Mouse (Mus musculus) liver, embryonic 11.5 days (tissue): Measurements from ENCODE around the gene Gmeb2. TPM values are rescaled to one million over a fixed set of nuclear protein-coding genes. Genes with fewer than 3 reads are reported as not detected.
A peak's percentile ranks its signal among the peaks of the same experiment; 100 is the strongest.

Experiments used
- ATAC-seq: fragments of 200-750 bp; cut with Nextera tagmentation; replicated peaks from 2 replicates; pipeline ENCODE4 v1.8.0; 2017; ENCODE audit warnings: moderate number of reproducible peaks, mild to moderate bottlenecking, moderate TSS enrichment, moderate library complexity; ENCODE audit not compliant: low FRiP score
- DNase-seq: peaks from one replicate; pipeline ENCODE4 v3.0.0-alpha.2; 2017; ENCODE audit warnings: low spot score
- H3K27ac ChIP-seq: fragments of 300-500 bp; sonication (generic); 2 replicates; pipeline ENCODE4 v1.5.1; 2014; ENCODE audit warnings: mild to moderate bottlenecking, low read depth, low read length, control low read depth
- H3K27me3 ChIP-seq: fragments of 300-500 bp; sonication (generic); replicated peaks from 2 replicates; pipeline ENCODE4 v1.6.1; 2014; ENCODE audit warnings: low read length, mixed read lengths; ENCODE audit not compliant: control insufficient read depth, insufficient read depth
- H3K36me3 ChIP-seq: fragments of 300-500 bp; sonication (generic); 2 replicates; pipeline ENCODE4 v1.6.1; 2014; ENCODE audit warnings: mild to moderate bottlenecking, low read length, moderate library complexity, mixed read lengths; ENCODE audit not compliant: control insufficient read depth, insufficient read depth
- H3K4me1 ChIP-seq: fragments of 300-500 bp; sonication (generic); replicated peaks from 2 replicates; pipeline ENCODE4 v1.6.1; 2014; ENCODE audit warnings: low read length, mixed read lengths; ENCODE audit not compliant: control insufficient read depth, insufficient read depth
- H3K4me2 ChIP-seq: fragments of 300-500 bp; sonication (generic); 2 replicates; pipeline ENCODE4 v1.6.1; 2014; ENCODE audit warnings: mild to moderate bottlenecking, control low read depth, moderate library complexity
- H3K4me3 ChIP-seq: fragments of 300-500 bp; sonication (generic); 2 replicates; pipeline ENCODE4 v1.5.1; 2014; ENCODE audit warnings: low read depth, low read length, control low read depth
- H3K9ac ChIP-seq: fragments of 300-500 bp; sonication (generic); 2 replicates; pipeline ENCODE4 v1.6.1; 2014; ENCODE audit warnings: low read depth, low read length, control low read depth
- H3K9me3 ChIP-seq: fragments of 300-500 bp; sonication (generic); 2 replicates; pipeline ENCODE4 v1.6.1; 2016; ENCODE audit warnings: low read length, inconsistent platforms, mixed read lengths; ENCODE audit not compliant: control insufficient read depth
- WGBS: fragments of 180-500 bp; shearing (Covaris S2); extraction: QIAGEN DNeasy Blood & Tissue Kit; methylation state at CpG from one replicate; pipeline ENCODE4 v1.1.7; 2014; 5-methylcytosine and 5-hydroxymethylcytosine counted together
- polyA plus RNA-seq: library from polyadenylated mRNA; unstranded; fragments of >200 nt; fragmentation: Nextera tagmentation; extraction: Ambion mirVana; gene quantifications from 2 replicates; pipeline ENCODE4 v1.2.1, GENCODE M21; 2014

The Gmeb2 gene
- polyA plus RNA-seq, 1 experiment from 2014 or later, result 14.7 TPM

GRCm38 (mm10) chr2:181313344-181314079 is 25.7 kb upstream of the Gmeb2 start:
- H3K9ac ChIP-seq, result no peak overlapping the region
- WGBS, result 5% methylated on average over 35 of the region's 35 CpGs
- H3K36me3 ChIP-seq, result no peaks in the 10 kb centered on the region
- H3K27ac ChIP-seq, result no peak overlapping the region
- H3K4me1 ChIP-seq, result no peaks in the 10 kb centered on the region
- H3K4me2 ChIP-seq, result peak overlapping the region; percentile 45
- no peak overlapping the region for H3K4me3 ChIP-seq
- H3K27me3 ChIP-seq, result peaks cover 48% of the 10 kb centered on the region
- no peak for DNase-seq
- no peak for ATAC-seq
- H3K9me3 ChIP-seq, result no peaks in the 10 kb centered on the region

DNA sequence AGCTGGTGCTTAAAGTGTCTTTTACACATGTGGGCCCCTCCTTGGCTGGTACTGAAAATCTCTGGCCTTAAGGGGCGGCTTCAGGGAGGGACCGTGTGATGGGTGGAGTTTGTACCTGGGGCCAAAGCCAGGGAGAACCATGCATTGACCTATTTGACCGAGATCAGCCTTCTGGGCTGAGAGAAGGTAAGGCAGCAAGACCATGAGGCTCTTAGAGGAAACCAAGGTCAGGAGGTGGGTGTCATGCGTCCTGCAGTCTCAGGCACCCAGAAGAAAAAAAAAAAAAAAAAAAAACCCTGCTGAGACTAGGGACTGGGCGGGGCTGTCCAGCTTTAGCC is 25.1 kb upstream of the Gmeb2 start:
- Histone ChIP-seq H3K36me3 (no peaks in the 10 kb centered on the region), H3K27me3 (peaks cover 51% of the 10 kb centered on the region), H3K4me3 (no peak overlapping the region), H3K9me3 (no peaks in the 10 kb centered on the region), H3K4me2 (no peak overlapping the region), H3K27ac (no peak overlapping the region), H3K9ac (no peak overlapping the region), H3K4me1 (no peaks in the 10 kb centered on the region)
- DNase-seq (no peak), ATAC-seq (no peak)
- WGBS, result 9% methylated on average over 5 of the region's 5 CpGs

GRCm38 (mm10) chr2:181312435-181312834 is 24.6 kb upstream of the Gmeb2 start:
- H3K27ac ChIP-seq, result no peak overlapping the region
- H3K4me2 ChIP-seq, result no peak overlapping the region
- H3K36me3 ChIP-seq, result no peaks in the 10 kb centered on the region
- H3K4me1 ChIP-seq, result no peaks in the 10 kb centered on the region
- DNase-seq (no peak), ATAC-seq (no peak)
- H3K27me3 ChIP-seq, result peaks cover 56% of the 10 kb centered on the region
- WGBS, result 62% methylated on average over 3 of the region's 3 CpGs
- no peak overlapping the region for H3K4me3 ChIP-seq
- no peak overlapping the region for H3K9ac ChIP-seq
- no peaks in the 10 kb centered on the region for H3K9me3 ChIP-seq

DNA sequence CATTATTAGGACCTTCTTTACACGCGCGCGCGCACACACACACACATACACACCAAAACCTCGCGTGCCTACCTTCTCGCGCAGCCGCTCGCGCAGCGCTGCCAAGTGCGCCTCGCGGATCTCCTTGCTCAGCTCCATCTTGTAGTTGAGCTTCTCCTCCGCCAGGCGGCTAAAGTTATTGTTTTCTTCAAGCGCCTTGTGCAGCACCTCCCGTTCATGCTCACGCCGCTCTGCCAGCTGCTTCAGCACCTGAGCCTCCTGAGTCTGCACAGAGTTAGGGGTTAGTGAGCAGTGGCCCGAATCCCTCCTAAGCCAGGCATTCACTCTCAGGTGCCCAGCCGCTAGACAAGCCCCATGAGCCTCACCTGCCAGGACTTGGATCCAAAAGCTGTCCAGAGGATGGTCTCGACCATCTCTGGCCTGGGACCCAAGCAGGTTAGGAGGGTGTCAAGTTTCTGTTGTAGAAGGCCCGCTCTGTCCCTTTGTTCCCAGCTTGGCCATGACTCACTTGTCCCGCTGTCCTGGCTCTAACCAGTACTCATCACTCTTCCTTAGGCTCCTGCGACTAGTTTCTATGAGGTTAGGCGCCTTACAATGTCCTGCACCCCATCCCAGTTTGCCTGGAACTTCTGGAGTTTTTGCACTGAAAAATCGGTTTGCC is 19.4 kb upstream of the Gmeb2 start:
- Histone ChIP-seq H3K27ac (no peak overlapping the region), H3K36me3 (no peaks in the 10 kb centered on the region), H3K4me3 (no peak overlapping the region), H3K9me3 (no peaks in the 10 kb centered on the region), H3K9ac (no peak overlapping the region), H3K4me1 (no peaks in the 10 kb centered on the region), H3K4me2 (no peak overlapping the region), H3K27me3 (peaks cover 37% of the 10 kb centered on the region)
- no peak for DNase-seq
- ATAC-seq, result 0 out of 2 replicates have a peak, but pooled peaks have one; percentile 15
- WGBS, result 10% methylated on average over 30 of the region's 30 CpGs

- 64% methylated on average over 1 of the region's 1 CpGs for WGBS
- Histone ChIP-seq H3K36me3 (peaks cover 10% of the 10 kb centered on the region), H3K27ac (no peak overlapping the region), H3K9me3 (no peaks in the 10 kb centered on the region), H3K9ac (no peak overlapping the region), H3K4me1 (no peaks in the 10 kb centered on the region), H3K4me3 (no peak overlapping the region), H3K4me2 (no peak overlapping the region), H3K27me3 (peaks cover 31% of the 10 kb centered on the region)
- DNase-seq (no peak), ATAC-seq (no peak)
These were observed 17.1 kb upstream of the Gmeb2 start for GRCm38 (mm10) chr2:181304944-181305343.

- Histone ChIP-seq H3K9me3 (no peaks in the 10 kb centered on the region), H3K27me3 (peaks cover 17% of the 10 kb centered on the region), H3K27ac (no peak overlapping the region), H3K36me3 (peaks cover 10% of the 10 kb centered on the region), H3K4me3 (no peak overlapping the region), H3K4me1 (no peaks in the 10 kb centered on the region), H3K4me2 (no peak overlapping the region), H3K9ac (no peak overlapping the region)
- DNase-seq, result no peak
- no peak for ATAC-seq
- WGBS, result 17% methylated on average over 3 of the region's 3 CpGs
These were observed 14.2 kb upstream of the Gmeb2 start for GRCm38 (mm10) chr2:181302041-181302440.

GRCm38 (mm10) chr2:181290937-181291336 is 3.1 kb upstream of the Gmeb2 start:
- no peaks in the 10 kb centered on the region for H3K27me3 ChIP-seq
- no peaks in the 10 kb centered on the region for H3K9me3 ChIP-seq
- WGBS, result 57% methylated on average over 1 of the region's 1 CpGs
- ATAC-seq (no peak), DNase-seq (no peak)
- peaks cover 3% of the 10 kb centered on the region for H3K36me3 ChIP-seq
- H3K4me1 ChIP-seq, result peaks cover 12% of the 10 kb centered on the region
- no peak overlapping the region for H3K4me2 ChIP-seq
- H3K9ac ChIP-seq, result no peak overlapping the region
- no peak overlapping the region for H3K27ac ChIP-seq
- no peak overlapping the region for H3K4me3 ChIP-seq

DNA sequence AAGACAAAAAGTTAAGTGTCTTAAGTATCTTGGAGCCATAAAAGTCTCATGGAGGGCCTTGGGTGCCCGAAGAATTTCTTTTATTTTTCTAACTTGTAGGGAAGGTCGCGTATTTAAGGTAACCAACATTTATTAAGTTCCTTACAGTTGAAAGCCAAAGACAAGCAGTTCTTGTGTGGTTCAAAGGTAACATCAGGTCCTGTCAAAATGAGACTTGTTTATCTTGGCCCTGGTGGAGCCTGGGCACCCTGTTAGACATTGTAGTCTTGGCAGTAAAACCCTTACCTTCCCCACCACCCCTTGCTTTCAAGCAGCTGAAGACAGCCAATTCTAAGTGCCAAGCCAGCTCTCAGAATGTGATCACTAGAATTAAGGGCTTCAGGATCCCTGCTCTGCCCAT is 856 bp upstream of the Gmeb2 start:
- no peak overlapping the region for H3K27ac ChIP-seq
- H3K9me3 ChIP-seq, result no peaks in the 10 kb centered on the region
- H3K4me2 ChIP-seq, result peak overlapping the region; percentile 85
- WGBS, result 80% methylated on average over 3 of the region's 3 CpGs
- H3K9ac ChIP-seq, result peak overlapping the region; percentile 72
- peaks cover 6% of the 10 kb centered on the region for H3K36me3 ChIP-seq
- ATAC-seq (no peak), DNase-seq (no peak)
- H3K4me1 ChIP-seq, result peaks cover 12% of the 10 kb centered on the region
- no peaks in the 10 kb centered on the region for H3K27me3 ChIP-seq
- peak overlapping the region; percentile 80 for H3K4me3 ChIP-seq
